Mouse (Mus musculus): ENCODE results near the gene Chgb. TPM values are rescaled to one million over a fixed set of nuclear protein-coding genes. Genes with fewer than 3 reads are reported as not detected.

The Chgb gene
- total RNA-seq, 1 experiment from 2014 or later: not detected

DNA sequence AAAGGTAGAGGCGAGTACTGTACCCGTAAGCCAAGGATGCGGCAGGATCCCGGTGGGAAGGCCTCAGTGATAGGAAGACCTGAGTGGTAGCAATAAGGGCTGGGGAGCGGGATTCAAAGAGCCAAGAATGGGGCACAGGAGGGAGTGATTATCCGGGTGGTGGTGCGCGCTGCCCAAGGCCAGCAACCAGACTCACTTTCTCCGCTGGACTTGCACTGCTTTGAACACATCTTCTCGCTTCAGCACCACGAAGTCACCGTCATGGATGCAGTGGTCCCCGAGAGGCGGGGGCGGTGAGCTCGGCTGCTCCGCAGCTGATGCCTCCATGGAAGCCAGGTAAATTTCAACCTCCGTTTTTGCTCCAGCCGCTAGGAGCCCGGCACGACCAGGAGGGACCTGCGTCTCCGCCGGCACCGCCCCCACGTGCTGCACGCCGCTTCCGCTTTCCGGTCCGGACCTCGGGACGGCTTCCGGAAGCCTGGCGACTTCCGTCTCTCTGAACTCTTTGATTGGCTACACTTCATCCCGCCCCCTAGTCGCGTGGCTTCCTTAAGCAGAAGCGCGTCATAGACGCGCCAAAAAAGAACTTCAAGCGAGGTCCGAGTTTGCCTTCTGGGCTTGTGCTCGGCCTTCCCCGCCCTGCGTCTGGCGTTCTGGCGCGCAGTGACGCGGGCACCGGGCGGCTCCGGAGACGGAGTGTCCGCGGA is 34.7 kb downstream of the Chgb start, which contains the start of the genes Trmt6 and Mcm8:
Gene Trmt6 (minus strand): TSS at position 448 of the 707 bp plus-strand sequence.
Gene Mcm8 (plus strand): TSS at position 534 of the 707 bp plus-strand sequence.
- ATAC-seq (ENCODE audit: extremely low read depth, insufficient number of reproducible peaks, low FRiP score, poor library complexity, severe bottlenecking): peak; percentile 100

DNA sequence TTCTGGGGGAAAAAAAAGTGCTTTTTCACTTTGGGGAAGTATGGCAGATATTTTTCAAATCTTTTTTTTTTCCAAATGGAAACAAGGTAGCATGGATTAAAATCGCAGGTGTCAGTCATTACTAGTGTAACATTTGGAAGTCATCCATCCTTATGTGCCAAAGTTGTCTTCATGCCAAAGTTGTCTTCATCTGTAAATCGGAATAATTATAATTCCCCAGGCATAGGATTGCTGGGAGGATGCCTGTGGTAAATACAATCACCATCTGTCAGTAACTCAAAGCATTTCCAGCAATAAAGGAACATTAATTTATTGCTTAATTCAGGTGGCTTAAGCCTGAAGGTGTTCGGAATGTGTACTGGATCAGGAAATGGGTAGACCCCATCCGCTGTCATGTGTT is 60.0 kb downstream of the Chgb start:
- no peak for ATAC-seq (ENCODE audit: extremely low read depth, insufficient number of reproducible peaks, low FRiP score, poor library complexity, severe bottlenecking)

Other genes starting within 250 kb of the Chgb start
- gene Gpcpd1, start 193.5 kb upstream of the Chgb start, total RNA-seq (2017): 559 and 604 TPM in 2 replicates
- gene Shld1, start 94.3 kb upstream of the Chgb start, total RNA-seq (2017): 8.8 and 14.6 TPM in 2 replicates
- 28.0 and 32.9 TPM in 2 replicates for gene Trmt6, start 34.8 kb downstream of the Chgb start, total RNA-seq (2017)
- 2.9 and 3.0 TPM in 2 replicates for gene Mcm8, start 34.9 kb downstream of the Chgb start, total RNA-seq (2017)
- gene Crls1, start 65.4 kb downstream of the Chgb start, total RNA-seq (2017): 5.4 and 6.4 TPM in 2 replicates
- 0.23 TPM in 1 of 2 replicates, not detected in the other for gene Lrrn4, start 99.6 kb downstream of the Chgb start, total RNA-seq (2017)
- gene Fermt1, start 164.6 kb downstream of the Chgb start, total RNA-seq (2017): not detected in 2 replicates